Mouse (Mus musculus) kidney, postnatal 14 days (tissue): ENCODE measurements around the gene Daam2.

Experiments
- DNase-seq: peaks from one replicate; pipeline ENCODE4 v3.0.0; 2022; ENCODE audit warnings: mixed read lengths

Gene Daam2

GRCm38 (mm10) chr17:49429471-49430129, 134.5 kb downstream of the Daam2 start:
- no peak for DNase-seq

- peak; percentile 38 for DNase-seq
Observed at GRCm38 (mm10) chr17:49428751-49429415, 135.3 kb downstream of the Daam2 start.

GRCm38 (mm10) chr17:49428239-49428688, 135.9 kb downstream of the Daam2 start, which contains the start of gene Mocs1:
Gene Mocs1, plus strand, starts transcription at chr17:49428362.
- DNase-seq: peak; percentile 97

GRCm38 (mm10) chr17:49427631-49428238, 136.4 kb downstream of the Daam2 start:
- no peak for DNase-seq

GRCm38 (mm10) chr17:49423872-49424271, 140.3 kb downstream of the Daam2 start:
- DNase-seq: no peak

GRCm38 (mm10) chr17:49423067-49423325, 141.1 kb downstream of the Daam2 start:
- DNase-seq: no peak

- DNase-seq: no peak
Observed at GRCm38 (mm10) chr17:49422286-49423066, 141.7 kb downstream of the Daam2 start.

GRCm38 (mm10) chr17:49419813-49420212, 144.3 kb downstream of the Daam2 start:
- no peak for DNase-seq

GRCm38 (mm10) chr17:49416228-49416627, 147.9 kb downstream of the Daam2 start:
- no peak for DNase-seq

GRCm38 (mm10) chr17:49413554-49413953, 150.6 kb downstream of the Daam2 start:
- DNase-seq: no peak

- DNase-seq: no peak
Observed at GRCm38 (mm10) chr17:49412974-49413373, 151.2 kb downstream of the Daam2 start.
